Mouse (Mus musculus): ENCODE measurements at regions not wholly inside any gene's neighbourhood (a gene's known extent, or its start where the extent isn't known, plus 50 kb on each side); places are given as distances from the start of the nearest gene placed in this dataset.
A peak's percentile ranks its signal among the peaks of the same experiment; 100 is the strongest.
"Not testable (repeated sequence)": the region's sequence is repeated elsewhere in the genome, so short reads cannot be mapped to it uniquely, and the experiment has no call there.

DNA sequence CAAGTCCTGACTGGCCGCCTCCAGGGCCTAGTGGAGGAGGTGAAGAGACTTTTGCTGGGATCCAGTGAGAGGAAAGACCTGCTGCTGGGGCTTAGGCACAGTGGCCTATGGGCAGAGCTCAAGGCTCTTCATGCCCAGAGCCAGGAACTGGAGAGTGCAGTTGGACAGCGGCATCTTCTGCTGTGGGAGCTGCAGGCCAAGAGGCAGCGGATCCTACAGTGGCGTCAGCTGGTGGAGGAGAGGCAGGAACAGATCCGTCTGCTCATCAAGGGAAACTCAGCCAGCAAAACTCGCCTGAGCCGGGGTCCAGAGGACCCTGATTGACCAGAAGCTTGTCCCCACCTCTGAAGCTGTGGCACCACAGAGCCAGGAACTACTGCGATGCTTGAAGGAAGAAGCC is 69.4 kb upstream of the Cnih3 start:
- not testable (repeated sequence) for H3K9ac ChIP-seq (ENCODE audit: low read length); H3K4me2 ChIP-seq (ENCODE audit: low read depth, severe bottlenecking); H3K9me3 ChIP-seq (ENCODE audit: control insufficient read depth, low read length); ATAC-seq (ENCODE audit: insufficient number of reproducible peaks, low FRiP score, low TSS enrichment, low read depth); H3K27ac ChIP-seq (replicated peaks; ENCODE audit: low read depth, low read length); H3K4me3 ChIP-seq (ENCODE audit: low read depth, low read length); H3K4me1 ChIP-seq (ENCODE audit: control insufficient read depth, insufficient read depth, low read length); H3K27me3 ChIP-seq (ENCODE audit: control insufficient read depth, insufficient read depth, low read length); H3K36me3 ChIP-seq (ENCODE audit: control insufficient read depth, insufficient read depth, low read length)
- peak; percentile 16 for DNase-seq (ENCODE audit: low spot score)
- 77% methylated on average over 8 of the region's 8 CpGs for WGBS

DNA sequence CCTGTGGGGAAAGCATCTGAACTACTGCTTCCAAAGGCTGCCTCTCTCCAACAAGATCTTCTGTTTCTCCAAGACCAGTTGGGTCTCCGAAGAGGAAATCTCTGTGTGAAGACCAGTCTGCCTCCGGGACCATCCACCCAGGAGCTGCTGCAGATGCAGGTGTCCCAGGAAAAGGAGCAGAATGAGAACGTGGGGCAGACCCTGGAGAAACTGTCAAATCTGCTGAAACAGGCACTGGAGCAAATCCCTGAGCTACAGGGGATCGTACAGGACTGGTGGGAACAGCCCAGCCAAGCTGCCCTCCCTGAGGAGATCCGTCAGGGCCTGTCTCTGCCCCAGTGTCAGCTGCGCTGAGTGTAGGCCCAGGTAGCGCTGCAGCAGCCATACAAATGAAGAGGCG is 68.9 kb upstream of the Cnih3 start:
- not testable (repeated sequence) for H3K27ac ChIP-seq (replicated peaks; ENCODE audit: low read depth, low read length); H3K27me3 ChIP-seq (ENCODE audit: control insufficient read depth, insufficient read depth, low read length); H3K9me3 ChIP-seq (ENCODE audit: control insufficient read depth, low read length); ATAC-seq (ENCODE audit: insufficient number of reproducible peaks, low FRiP score, low TSS enrichment, low read depth); H3K4me1 ChIP-seq (ENCODE audit: control insufficient read depth, insufficient read depth, low read length); H3K36me3 ChIP-seq (ENCODE audit: control insufficient read depth, insufficient read depth, low read length); H3K9ac ChIP-seq (ENCODE audit: low read length); H3K4me2 ChIP-seq (ENCODE audit: low read depth, severe bottlenecking); H3K4me3 ChIP-seq (ENCODE audit: low read depth, low read length)
- 84% methylated on average over 8 of the region's 8 CpGs for WGBS
- peak; percentile 14 for DNase-seq (ENCODE audit: low spot score)

DNA sequence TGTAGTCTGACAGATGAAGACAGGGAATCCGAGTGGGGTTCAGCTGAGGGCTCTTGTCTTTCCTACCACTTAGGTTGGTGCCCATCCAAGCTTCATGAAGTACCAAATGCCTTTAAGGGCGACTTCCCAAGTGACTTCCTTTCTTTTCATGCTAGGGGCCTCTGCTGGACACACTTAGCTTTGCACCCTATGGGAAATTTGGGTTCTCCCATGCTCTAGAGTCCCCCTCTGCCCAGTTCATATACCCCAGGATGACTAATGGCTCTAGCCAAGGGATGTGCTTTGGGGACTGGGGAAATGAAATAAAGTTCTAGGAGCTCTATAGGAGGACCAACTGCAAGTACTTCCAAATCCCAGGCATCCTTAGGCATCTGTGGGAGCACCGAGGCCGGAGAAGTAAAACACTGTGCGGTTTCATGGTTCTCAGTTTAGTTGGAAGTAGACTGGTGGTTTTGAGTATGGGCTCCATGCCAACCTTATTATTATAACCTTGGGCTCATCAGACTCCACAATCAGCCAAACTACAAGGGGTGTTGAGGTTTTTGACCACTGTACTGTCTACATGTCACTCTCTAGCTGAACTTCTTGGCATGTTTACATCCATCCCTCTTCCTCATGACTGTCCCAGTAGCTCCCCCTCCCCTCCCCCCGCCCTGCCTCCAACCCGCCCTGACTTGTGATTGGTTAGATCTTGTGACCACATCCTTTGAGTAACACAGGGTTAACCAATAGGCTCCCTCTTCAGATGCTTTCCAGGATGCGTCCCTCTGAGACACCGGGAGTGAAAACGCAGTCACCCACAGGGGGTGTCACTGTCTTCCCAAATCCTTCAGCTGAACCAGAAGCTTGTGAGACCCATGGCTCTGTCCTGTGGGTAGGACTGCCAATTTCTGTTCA is 67.9 kb upstream of the Cnih3 start:
- H3K27ac ChIP-seq (replicated peaks; ENCODE audit: low read depth, low read length): no peak overlapping the region
- H3K27me3 ChIP-seq (ENCODE audit: control insufficient read depth, insufficient read depth, low read length): no peaks in the 10 kb centered on the region

DNA sequence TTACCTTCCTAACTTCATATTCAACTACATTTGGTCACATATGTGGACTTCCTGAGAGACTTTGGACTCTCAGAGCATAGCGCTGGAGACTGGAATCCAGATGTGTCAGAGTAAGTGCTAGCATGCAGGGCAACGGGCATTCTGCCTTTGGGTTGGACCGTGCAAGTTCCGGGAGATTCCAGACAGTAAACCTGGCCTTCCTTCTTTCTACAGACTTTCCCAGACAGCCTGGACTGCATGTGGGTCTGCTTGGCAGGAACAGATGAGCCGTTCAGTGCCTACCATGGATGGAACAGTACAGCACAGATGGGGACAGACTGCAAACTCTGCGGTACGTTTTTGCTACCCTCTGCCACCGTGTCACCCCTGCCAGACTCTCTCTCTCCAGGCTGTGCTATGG is 66.8 kb upstream of the Cnih3 start:
- Histone ChIP-seq H3K9ac (ENCODE audit: low read length) (no peak overlapping the region), H3K36me3 (ENCODE audit: control insufficient read depth, insufficient read depth, low read length) (no peaks in the 10 kb centered on the region), H3K4me2 (ENCODE audit: low read depth, severe bottlenecking) (no peak overlapping the region), H3K9me3 (ENCODE audit: control insufficient read depth, low read length) (no peaks in the 10 kb centered on the region), H3K4me1 (ENCODE audit: control insufficient read depth, insufficient read depth, low read length) (no peaks in the 10 kb centered on the region), H3K27me3 (ENCODE audit: control insufficient read depth, insufficient read depth, low read length) (no peaks in the 10 kb centered on the region), H3K4me3 (ENCODE audit: low read depth, low read length) (no peak overlapping the region), H3K27ac (replicated peaks; ENCODE audit: low read depth, low read length) (no peak overlapping the region)
- WGBS: 87% methylated on average over 8 of the region's 8 CpGs
- ATAC-seq (ENCODE audit: insufficient number of reproducible peaks, low FRiP score, low TSS enrichment, low read depth) (no peak), DNase-seq (ENCODE audit: low spot score) (peak; percentile 19)

More for the DNA sequence above, 67.9 kb upstream of the Cnih3 start:
- 77% methylated on average over 10 of the region's 10 CpGs for WGBS
- H3K4me1 ChIP-seq (ENCODE audit: control insufficient read depth, insufficient read depth, low read length): no peaks in the 10 kb centered on the region
- no peak overlapping the region for H3K4me2 ChIP-seq (ENCODE audit: low read depth, severe bottlenecking)
- H3K9me3 ChIP-seq (ENCODE audit: control insufficient read depth, low read length): no peaks in the 10 kb centered on the region
- no peak overlapping the region for H3K4me3 ChIP-seq (ENCODE audit: low read depth, low read length)
- peak; percentile 18 for DNase-seq (ENCODE audit: low spot score)
- no peak for ATAC-seq (ENCODE audit: insufficient number of reproducible peaks, low FRiP score, low TSS enrichment, low read depth)
- H3K36me3 ChIP-seq (ENCODE audit: control insufficient read depth, insufficient read depth, low read length): no peaks in the 10 kb centered on the region
- H3K9ac ChIP-seq (ENCODE audit: low read length): no peak overlapping the region

DNA sequence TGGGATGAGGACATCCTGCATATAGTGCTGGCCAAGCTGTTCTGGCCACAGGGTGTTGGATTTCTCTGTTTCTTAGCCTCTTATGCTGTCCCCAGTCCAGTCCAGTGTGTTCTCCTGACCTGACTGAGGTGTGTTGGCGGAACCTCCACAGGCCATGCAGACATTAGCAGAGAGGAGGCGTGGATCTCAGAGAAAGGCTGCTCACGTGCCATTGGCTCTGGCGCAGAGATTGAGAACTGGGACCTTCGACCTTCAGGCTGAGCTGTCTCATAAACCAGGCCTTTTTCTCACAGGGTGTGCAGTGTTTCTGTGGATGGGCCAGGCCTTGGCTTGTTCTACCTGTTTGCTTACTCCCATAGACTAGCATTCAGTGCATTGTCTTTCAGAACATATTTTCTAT is 66.3 kb upstream of the Cnih3 start:
- Histone ChIP-seq H3K9me3 (ENCODE audit: control insufficient read depth, low read length) (no peaks in the 10 kb centered on the region), H3K4me1 (ENCODE audit: control insufficient read depth, insufficient read depth, low read length) (no peaks in the 10 kb centered on the region), H3K9ac (ENCODE audit: low read length) (no peak overlapping the region), H3K27me3 (ENCODE audit: control insufficient read depth, insufficient read depth, low read length) (no peaks in the 10 kb centered on the region), H3K36me3 (ENCODE audit: control insufficient read depth, insufficient read depth, low read length) (no peaks in the 10 kb centered on the region), H3K27ac (replicated peaks; ENCODE audit: low read depth, low read length) (no peak overlapping the region), H3K4me2 (ENCODE audit: low read depth, severe bottlenecking) (no peak overlapping the region), H3K4me3 (ENCODE audit: low read depth, low read length) (no peak overlapping the region)
- WGBS: 54% methylated on average over 5 of the region's 5 CpGs
- no peak for ATAC-seq (ENCODE audit: insufficient number of reproducible peaks, low FRiP score, low TSS enrichment, low read depth)
- DNase-seq (ENCODE audit: low spot score): no peak

DNA sequence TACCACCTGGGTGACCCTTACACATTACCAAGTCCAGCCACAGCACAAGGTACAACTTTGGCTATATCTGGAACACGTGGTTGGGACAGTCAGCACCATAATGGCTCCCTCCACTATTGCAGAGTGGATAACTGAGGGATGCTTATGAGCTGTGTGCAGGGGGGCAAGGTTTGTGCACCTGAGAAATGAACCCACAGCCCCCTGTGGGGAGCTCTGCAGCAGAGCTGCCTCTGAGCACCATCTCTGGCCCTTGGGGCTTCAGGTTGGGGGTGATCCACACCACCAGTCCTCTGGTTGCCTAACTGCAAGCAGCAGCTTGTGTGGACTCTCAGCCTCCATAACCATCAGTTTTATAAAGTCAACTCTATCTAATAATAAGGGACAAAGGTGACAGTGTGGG is 65.3 kb upstream of the Cnih3 start:
- H3K4me1 ChIP-seq (ENCODE audit: control insufficient read depth, insufficient read depth, low read length): no peaks in the 10 kb centered on the region
- WGBS: 72% methylated on average over 1 of the region's 1 CpGs

DNA sequence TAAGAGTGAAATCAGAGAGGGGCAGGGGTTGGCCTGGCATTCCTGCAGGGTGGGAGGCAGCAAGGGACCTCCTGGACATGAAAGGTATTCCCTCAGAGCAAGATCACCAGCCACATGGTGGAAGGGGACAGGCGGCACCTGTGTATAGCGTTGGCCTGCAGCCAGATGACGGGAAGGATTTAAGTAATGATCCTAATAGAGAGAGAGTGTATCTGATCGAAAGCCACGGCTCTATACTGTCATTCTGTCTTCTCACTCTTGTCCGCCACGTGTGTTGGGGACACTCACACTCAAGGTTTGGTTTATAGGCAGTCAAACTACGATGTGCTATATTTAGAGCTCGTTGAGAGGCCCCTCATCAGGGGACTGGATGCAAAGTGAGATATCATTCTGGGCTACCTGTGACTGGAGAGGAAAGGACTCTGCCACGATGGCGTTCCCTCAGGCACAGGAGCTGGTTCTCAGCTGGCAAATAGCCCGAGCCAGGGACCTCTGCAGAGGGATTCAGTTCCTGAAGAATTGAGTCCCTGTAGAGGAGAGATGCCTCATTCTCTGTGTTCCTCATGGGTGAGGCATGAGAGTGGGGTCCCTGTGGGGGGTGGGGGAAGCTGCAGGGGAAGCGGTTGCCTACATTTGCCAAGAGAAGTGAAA is 62.9 kb upstream of the Cnih3 start:
- no peak overlapping the region for H3K27ac ChIP-seq (replicated peaks; ENCODE audit: low read depth, low read length)
- no peak overlapping the region for H3K9ac ChIP-seq (ENCODE audit: low read length)
- DNase-seq (ENCODE audit: low spot score) (no peak), ATAC-seq (ENCODE audit: insufficient number of reproducible peaks, low FRiP score, low TSS enrichment, low read depth) (0 out of 2 replicates have a peak, but pooled peaks have one; percentile 21)
- no peaks in the 10 kb centered on the region for H3K9me3 ChIP-seq (ENCODE audit: control insufficient read depth, low read length)
- 73% methylated on average over 13 of the region's 13 CpGs for WGBS
- H3K4me2 ChIP-seq (ENCODE audit: low read depth, severe bottlenecking): no peak overlapping the region
- H3K4me1 ChIP-seq (ENCODE audit: control insufficient read depth, insufficient read depth, low read length): no peaks in the 10 kb centered on the region
- H3K27me3 ChIP-seq (ENCODE audit: control insufficient read depth, insufficient read depth, low read length): no peaks in the 10 kb centered on the region
- H3K4me3 ChIP-seq (ENCODE audit: low read depth, low read length): no peak overlapping the region
- no peaks in the 10 kb centered on the region for H3K36me3 ChIP-seq (ENCODE audit: control insufficient read depth, insufficient read depth, low read length)

More for the DNA sequence above, 65.3 kb upstream of the Cnih3 start:
- Histone ChIP-seq H3K4me3 (ENCODE audit: low read depth, low read length) (no peak overlapping the region), H3K27me3 (ENCODE audit: control insufficient read depth, insufficient read depth, low read length) (no peaks in the 10 kb centered on the region), H3K4me2 (ENCODE audit: low read depth, severe bottlenecking) (no peak overlapping the region), H3K36me3 (ENCODE audit: control insufficient read depth, insufficient read depth, low read length) (no peaks in the 10 kb centered on the region), H3K9ac (ENCODE audit: low read length) (no peak overlapping the region), H3K9me3 (ENCODE audit: control insufficient read depth, low read length) (no peaks in the 10 kb centered on the region), H3K27ac (replicated peaks; ENCODE audit: low read depth, low read length) (no peak overlapping the region)
- no peak for ATAC-seq (ENCODE audit: insufficient number of reproducible peaks, low FRiP score, low TSS enrichment, low read depth)
- no peak for DNase-seq (ENCODE audit: low spot score)

DNA sequence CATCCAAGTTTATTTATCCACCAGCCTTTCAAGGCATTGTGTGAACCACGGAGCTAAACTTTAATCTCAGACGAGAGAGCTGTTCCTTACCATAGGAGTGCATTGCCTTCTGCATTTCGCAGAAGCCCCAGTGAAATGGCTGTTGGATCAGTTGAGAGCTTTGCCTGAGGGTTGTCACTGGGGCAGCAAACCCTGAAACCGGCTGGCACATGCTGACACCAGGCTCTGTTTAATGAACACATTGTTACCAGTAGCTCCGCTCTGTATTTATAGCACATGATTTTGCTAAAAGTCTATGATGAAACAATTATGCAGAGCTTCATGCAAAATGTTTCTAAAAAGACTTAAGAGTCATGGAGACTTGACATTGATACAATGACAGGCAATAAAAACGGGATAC is 61.2 kb upstream of the Cnih3 start:
- H3K27ac ChIP-seq (replicated peaks; ENCODE audit: low read depth, low read length): no peak overlapping the region
- H3K4me3 ChIP-seq (ENCODE audit: low read depth, low read length): no peak overlapping the region
- DNase-seq (ENCODE audit: low spot score) (no peak), ATAC-seq (ENCODE audit: insufficient number of reproducible peaks, low FRiP score, low TSS enrichment, low read depth) (no peak)
- no peaks in the 10 kb centered on the region for H3K36me3 ChIP-seq (ENCODE audit: control insufficient read depth, insufficient read depth, low read length)
- no peaks in the 10 kb centered on the region for H3K9me3 ChIP-seq (ENCODE audit: control insufficient read depth, low read length)
- no peak overlapping the region for H3K9ac ChIP-seq (ENCODE audit: low read length)
- H3K27me3 ChIP-seq (ENCODE audit: control insufficient read depth, insufficient read depth, low read length): no peaks in the 10 kb centered on the region
- WGBS: 70% methylated on average over 6 of the region's 6 CpGs
- H3K4me2 ChIP-seq (ENCODE audit: low read depth, severe bottlenecking): no peak overlapping the region
- H3K4me1 ChIP-seq (ENCODE audit: control insufficient read depth, insufficient read depth, low read length): no peaks in the 10 kb centered on the region
